Mouse (Mus musculus): ENCODE measurements around the gene Creb3l4. TPM values are rescaled to one million over a fixed set of nuclear protein-coding genes. Genes with fewer than 3 reads are reported as not detected.

The Creb3l4 gene
- total and polyA plus RNA-seq, 3 experiments: 0.14 to 0.55 (median 0.16) TPM

DNA sequence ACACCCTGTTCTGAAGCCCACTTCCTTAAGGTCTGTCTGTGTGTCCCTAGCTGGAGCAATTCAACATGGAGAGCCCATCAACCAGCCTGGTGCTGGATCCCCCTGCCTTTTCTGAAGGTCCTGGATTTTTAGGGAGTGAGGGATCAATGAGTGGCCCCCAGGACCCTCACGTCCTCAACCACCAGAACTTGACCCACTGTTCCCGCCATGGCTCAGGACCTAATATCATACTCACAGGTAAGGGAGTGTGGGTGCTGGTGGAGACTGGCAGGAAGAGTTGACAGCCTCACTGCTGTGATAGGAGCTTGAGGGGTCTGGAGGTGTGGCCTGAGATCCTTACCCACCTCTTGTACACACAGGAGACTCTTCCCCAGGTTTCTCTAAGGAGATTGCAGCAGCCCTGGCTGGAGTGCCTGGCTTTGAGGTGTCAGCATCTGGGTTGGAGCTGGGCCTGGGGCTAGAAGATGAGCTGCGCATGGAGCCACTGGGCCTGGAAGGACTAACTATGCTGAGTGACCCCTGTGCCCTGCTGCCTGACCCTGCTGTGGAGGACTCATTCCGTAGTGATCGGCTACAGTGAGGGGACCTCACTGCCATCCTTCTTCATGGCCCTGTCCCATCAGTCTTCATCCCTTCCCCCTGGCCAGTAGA is 19.9 kb upstream of the Creb3l4 start:
- no peaks in the 10 kb centered on the region for H3K27me3 ChIP-seq (ENCODE audit: control insufficient read depth, insufficient read depth, low read length)
- no peak overlapping the region for H3K9ac ChIP-seq (ENCODE audit: low read depth, low read length)
- no peak overlapping the region for H3K27ac ChIP-seq
- no peaks in the 10 kb centered on the region for H3K36me3 ChIP-seq (ENCODE audit: control insufficient read depth, insufficient read depth, low read length)
- no peak overlapping the region for H3K4me3 ChIP-seq
- 98% methylated on average over 5 of the region's 5 CpGs for WGBS
- no peak for TF ChIP-seq CTCF (IDR thresholded peaks at IDR 0.05)
- no peak for TF ChIP-seq POLR2A (IDR thresholded peaks at IDR 0.05; ENCODE audit: insufficient read depth, low read depth, low read length)
- no peak for TF ChIP-seq EP300 (IDR thresholded peaks at IDR 0.05; ENCODE audit: insufficient read depth, low read depth, low read length)
- H3K79me2 ChIP-seq (replicated peaks; ENCODE audit: control insufficient read depth, insufficient read depth, low read length): no peaks in the 10 kb centered on the region
- intact Hi-C loops (cut with DNase I): no loop called here
- peaks cover 5% of the 10 kb centered on the region; the same call in 1 of the 2 replicates for H3K4me1 ChIP-seq (ENCODE audit: control insufficient read depth, insufficient read depth, low read length)
- no peak for DNase-seq

DNA sequence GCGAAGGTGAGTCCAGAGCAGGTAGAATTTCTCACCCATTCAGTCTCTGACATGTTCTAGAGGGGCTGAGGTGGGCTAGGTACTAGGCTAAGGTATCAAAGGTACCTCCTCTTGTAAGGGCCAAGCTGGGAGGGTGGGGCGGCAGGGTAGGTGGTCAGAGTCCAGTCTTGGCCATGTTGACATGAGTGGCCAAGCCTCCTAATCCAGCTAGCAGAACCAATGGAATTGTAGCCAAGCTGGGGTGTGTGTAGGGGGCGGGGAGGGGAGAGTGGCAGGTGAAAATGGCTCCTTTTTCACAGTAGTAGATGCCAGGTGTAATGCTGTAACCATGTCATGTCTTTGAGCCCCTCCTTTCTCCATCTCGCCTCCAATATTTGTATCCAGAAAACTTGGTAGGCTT is 15.2 kb upstream of the Creb3l4 start:
- intact Hi-C loops (cut with DNase I): no loop called here
- Histone ChIP-seq H3K79me2 (replicated peaks; ENCODE audit: control insufficient read depth, insufficient read depth, low read length) (peaks cover 3% of the 10 kb centered on the region; the same call in 1 of the 2 replicates), H3K27me3 (ENCODE audit: control insufficient read depth, insufficient read depth, low read length) (no peaks in the 10 kb centered on the region), H3K4me1 (ENCODE audit: control insufficient read depth, insufficient read depth, low read length) (peaks cover 6% of the 10 kb centered on the region), H3K4me3 (no peak overlapping the region), H3K36me3 (ENCODE audit: control insufficient read depth, insufficient read depth, low read length) (no peaks in the 10 kb centered on the region), H3K27ac (no peak overlapping the region), H3K9ac (ENCODE audit: low read depth, low read length) (no peak overlapping the region)
- DNase-seq: no peak
- 92% methylated on average over 4 of the region's 4 CpGs for WGBS
- TF ChIP-seq EP300 (IDR thresholded peaks at IDR 0.05; ENCODE audit: insufficient read depth, low read depth, low read length): no peak
- TF ChIP-seq POLR2A (IDR thresholded peaks at IDR 0.05; ENCODE audit: insufficient read depth, low read depth, low read length): no peak
- TF ChIP-seq CTCF (IDR thresholded peaks at IDR 0.05): no peak

DNA sequence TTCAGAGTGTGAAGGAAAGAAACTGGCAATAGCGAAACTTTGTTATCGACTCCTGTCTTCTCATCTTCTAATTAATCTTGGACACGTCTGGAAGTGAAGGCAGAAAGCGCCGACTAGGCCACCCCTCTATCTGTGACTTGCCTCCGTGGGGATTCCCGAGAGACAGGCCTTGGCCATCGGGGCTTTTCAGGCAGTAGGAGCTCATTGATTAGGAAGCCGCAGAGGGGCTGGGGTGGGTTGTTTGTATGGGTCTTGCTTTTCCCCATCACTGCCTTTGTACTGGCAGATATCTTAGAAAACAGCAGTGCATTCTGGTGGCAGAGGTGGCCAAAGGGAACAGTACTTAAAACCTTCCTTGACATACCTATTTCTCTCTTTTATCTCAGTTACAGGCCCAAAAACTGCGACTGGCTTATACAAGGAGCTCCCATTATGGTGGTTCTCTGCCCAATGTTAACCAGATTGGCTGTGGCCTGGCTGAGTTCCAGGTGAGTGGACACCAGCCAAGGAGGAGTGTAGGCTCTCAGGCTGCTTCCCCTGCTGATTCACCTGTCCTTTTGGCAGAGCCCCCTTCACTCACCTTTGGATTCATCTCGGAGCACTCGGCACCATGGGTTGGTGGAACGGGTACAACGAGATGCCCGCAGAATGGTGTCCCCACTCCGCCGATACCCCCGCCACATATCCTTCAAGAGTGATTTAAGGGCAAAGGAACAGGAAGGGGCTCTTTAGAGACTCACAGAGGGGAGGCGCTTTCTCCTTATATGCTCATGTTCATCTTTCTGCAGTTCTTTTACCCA is 13.6 kb upstream of the Creb3l4 start:
- Histone ChIP-seq H3K4me1 (ENCODE audit: control insufficient read depth, insufficient read depth, low read length) (peaks cover 6% of the 10 kb centered on the region), H3K27me3 (ENCODE audit: control insufficient read depth, insufficient read depth, low read length) (no peaks in the 10 kb centered on the region), H3K79me2 (replicated peaks; ENCODE audit: control insufficient read depth, insufficient read depth, low read length) (peaks cover 3% of the 10 kb centered on the region; the same call in 1 of the 2 replicates), H3K4me3 (no peak overlapping the region), H3K36me3 (ENCODE audit: control insufficient read depth, insufficient read depth, low read length) (no peaks in the 10 kb centered on the region), H3K27ac (no peak overlapping the region), H3K9ac (ENCODE audit: low read depth, low read length) (no peak overlapping the region)
- no peak for DNase-seq
- WGBS: 87% methylated on average over 19 of the region's 19 CpGs
- intact Hi-C loops (cut with DNase I): no loop called here
- TF ChIP-seq CTCF (IDR thresholded peaks at IDR 0.05): no peak
- TF ChIP-seq POLR2A (IDR thresholded peaks at IDR 0.05; ENCODE audit: insufficient read depth, low read depth, low read length): no peak
- TF ChIP-seq EP300 (IDR thresholded peaks at IDR 0.05; ENCODE audit: insufficient read depth, low read depth, low read length): no peak

DNA sequence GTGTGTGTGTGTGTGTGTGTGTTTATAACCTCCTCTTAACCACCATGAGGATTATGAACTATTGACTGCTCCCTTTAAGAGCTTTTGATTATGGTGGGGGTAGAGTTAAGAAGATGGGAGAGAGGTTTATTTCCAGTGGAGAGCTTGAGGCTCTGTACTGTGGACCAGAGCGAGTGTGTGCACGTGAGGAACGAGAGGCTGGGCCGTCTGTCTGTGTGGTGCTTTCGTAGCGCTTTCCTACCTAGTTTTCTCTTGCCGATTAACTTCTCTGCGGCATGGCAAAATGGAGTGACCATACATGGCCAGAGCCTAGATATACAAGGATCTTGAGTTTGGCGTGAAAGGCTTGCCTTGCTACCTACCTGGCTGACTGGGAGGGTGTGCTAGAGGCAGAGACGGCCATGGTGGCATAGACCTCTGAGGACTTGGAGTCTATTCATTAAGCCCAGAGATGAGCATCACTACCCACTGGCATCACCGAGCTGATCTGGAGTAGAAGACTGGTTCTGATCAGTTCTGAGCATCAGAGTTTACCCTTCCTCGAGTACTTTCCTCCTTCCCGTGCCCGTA is 12.6 kb upstream of the Creb3l4 start:
- DNase-seq: no peak
- Histone ChIP-seq H3K4me1 (ENCODE audit: control insufficient read depth, insufficient read depth, low read length) (peaks cover 7% of the 10 kb centered on the region), H3K27me3 (ENCODE audit: control insufficient read depth, insufficient read depth, low read length) (no peaks in the 10 kb centered on the region), H3K4me3 (no peak overlapping the region), H3K36me3 (ENCODE audit: control insufficient read depth, insufficient read depth, low read length) (no peaks in the 10 kb centered on the region; the same call in 1 of the 2 replicates), H3K27ac (no peak overlapping the region), H3K79me2 (replicated peaks; ENCODE audit: control insufficient read depth, insufficient read depth, low read length) (peaks cover 3% of the 10 kb centered on the region; the same call in 1 of the 2 replicates), H3K9ac (ENCODE audit: low read depth, low read length) (no peak overlapping the region)
- intact Hi-C loops (cut with DNase I): loop anchor here (2.0 kb wide), 2 partner anchors 25 to 35 kb away; partner anchors contain the start of gene Jtb
- WGBS: 88% methylated on average over 14 of the region's 14 CpGs
- no peak for TF ChIP-seq POLR2A (IDR thresholded peaks at IDR 0.05; ENCODE audit: insufficient read depth, low read depth, low read length)
- no peak for TF ChIP-seq EP300 (IDR thresholded peaks at IDR 0.05; ENCODE audit: insufficient read depth, low read depth, low read length)
- TF ChIP-seq CTCF (IDR thresholded peaks at IDR 0.05): no peak

DNA sequence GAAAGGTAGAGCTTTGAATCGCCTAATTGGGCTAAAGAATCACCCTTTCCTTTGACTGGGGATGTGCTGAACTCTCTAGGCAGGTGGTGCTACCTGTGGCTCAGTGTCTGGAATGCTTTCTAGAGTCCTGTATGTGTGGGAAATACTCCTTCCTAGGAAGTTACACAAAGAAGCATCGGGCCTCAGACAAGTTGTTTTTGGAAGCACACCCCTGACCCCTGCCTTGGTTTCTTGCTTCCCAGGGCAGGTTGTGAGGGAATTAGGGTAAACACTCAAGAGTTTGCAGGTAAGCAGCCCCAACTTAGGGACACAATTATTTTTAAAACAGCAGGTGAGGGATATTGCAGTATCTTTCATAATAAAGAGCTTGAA is 11.9 kb upstream of the Creb3l4 start:
- H3K79me2 ChIP-seq (replicated peaks; ENCODE audit: control insufficient read depth, insufficient read depth, low read length): peaks cover 3% of the 10 kb centered on the region; the same call in 1 of the 2 replicates
- peak overlapping the region; percentile 80 for H3K4me3 ChIP-seq
- intact Hi-C loops (cut with DNase I): loop anchor here (2.0 kb wide), 2 partner anchors 24 to 34 kb away; partner anchors contain the start of gene Jtb
- DNase-seq: no peak
- no peaks in the 10 kb centered on the region for H3K27me3 ChIP-seq (ENCODE audit: control insufficient read depth, insufficient read depth, low read length)
- 6% methylated on average over 2 of the region's 2 CpGs for WGBS
- peak overlapping the region; percentile 95 for H3K9ac ChIP-seq (ENCODE audit: low read depth, low read length)
- TF ChIP-seq EP300 (IDR thresholded peaks at IDR 0.05; ENCODE audit: insufficient read depth, low read depth, low read length) (no peak), POLR2A (IDR thresholded peaks at IDR 0.05; ENCODE audit: insufficient read depth, low read depth, low read length) (no peak)
- peak overlapping the region; percentile 92 for H3K27ac ChIP-seq
- H3K36me3 ChIP-seq (ENCODE audit: control insufficient read depth, insufficient read depth, low read length): no peaks in the 10 kb centered on the region; the same call in 1 of the 2 replicates
- peaks cover 7% of the 10 kb centered on the region for H3K4me1 ChIP-seq (ENCODE audit: control insufficient read depth, insufficient read depth, low read length)

Data from heart, adult 2 months (tissue).